Mouse (Mus musculus) heart, postnatal 0 days (tissue): ENCODE data around the gene Hoxa5.

Experiments
- CTCF ChIP-seq: IDR thresholded peaks from 2 replicates; pipeline ENCODE4 v1.5.1; 2016; ENCODE audit warnings: antibody characterized with exemption, control low read depth, low read depth
- EP300 ChIP-seq: IDR thresholded peaks from 2 replicates; pipeline ENCODE4 v1.6.1; 2016; ENCODE audit warnings: antibody characterized with exemption, low read depth

- TF ChIP-seq CTCF (no peak), EP300 (no peak)
Observed at GRCm38 (mm10) chr6:52182030-52182429, 22.4 kb downstream of the Hoxa5 start.
